Comparison of ENCODE assay signal across 8 mouse cellular contexts in genomic region chr13:36735901-36736618, GRCm38 (mm10). TPM values are rescaled to one million over a fixed set of nuclear protein-coding genes. Genes with fewer than 3 reads are reported as not detected.
A peak's percentile ranks its signal among the peaks of the same experiment; 100 is the strongest.
DNase-seq lines count a peak whose midpoint lies in the region; ATAC-seq lines count a peak whose summit lies in the region.

No protein-coding gene starts in this region.

- H3K27me3 ChIP-seq in embryonic facial prominence, embryonic 11.5 days (ENCODE audit: control insufficient read depth, insufficient read depth, low read length): peaks cover 12% of the 10 kb centered on the region
- peaks cover 33% of the 10 kb centered on the region for H3K27me3 ChIP-seq in limb, embryonic 12.5 days
- H3K27me3 ChIP-seq in neural tube, embryonic 11.5 days (ENCODE audit: control insufficient read depth, insufficient read depth, low read length): peaks cover 38% of the 10 kb centered on the region

- no peaks in the 10 kb centered on the region for H3K9me3 ChIP-seq in embryonic facial prominence, embryonic 11.5 days (replicated peaks; ENCODE audit: control insufficient read depth, low read length)
- H3K9me3 ChIP-seq in limb, embryonic 12.5 days: peaks cover 5% of the 10 kb centered on the region; the same call in 1 of the 2 replicates
- H3K9me3 ChIP-seq in neural tube, embryonic 11.5 days (ENCODE audit: control insufficient read depth, low read length): no peaks in the 10 kb centered on the region

- peak overlapping the region; percentile 76 for H3K4me2 ChIP-seq in embryonic facial prominence, embryonic 11.5 days (ENCODE audit: low read depth, low read length)
- peak overlapping the region; percentile 66 for H3K4me2 ChIP-seq in limb, embryonic 12.5 days
- peak overlapping the region; percentile 80 for H3K4me2 ChIP-seq in neural tube, embryonic 11.5 days (ENCODE audit: low read depth)

- peak; percentile 17 for ATAC-seq in activated CD4-positive, CD25-positive, alpha-beta regulatory T cell, adult 4 months
- peak; percentile 93 for ATAC-seq in embryonic facial prominence, embryonic 11.5 days (replicated peaks; ENCODE audit: insufficient number of reproducible peaks, low FRiP score, low TSS enrichment, low read depth)
- peak; percentile 94 for ATAC-seq in limb, embryonic 12.5 days (ENCODE audit: insufficient number of reproducible peaks, insufficient read depth, low FRiP score, low TSS enrichment, low read depth)
- peak; percentile 91 for ATAC-seq in neural tube, embryonic 11.5 days (ENCODE audit: insufficient read depth, low FRiP score, low TSS enrichment)

- H3K27ac ChIP-seq in embryonic facial prominence, embryonic 11.5 days (replicated peaks; ENCODE audit: low read depth, low read length): no peak overlapping the region
- H3K27ac ChIP-seq in limb, embryonic 12.5 days: peak overlapping the region; percentile 89
- H3K27ac ChIP-seq in neural tube, embryonic 11.5 days (ENCODE audit: low read depth, low read length): peak overlapping the region; percentile 72

- DNase-seq in kidney, postnatal 10 days: peak; percentile 49
- no peak for DNase-seq in kidney, adult 11 months
- peak; percentile 90 for DNase-seq in embryonic facial prominence, embryonic 11.5 days (ENCODE audit: low spot score)
- DNase-seq in heart, postnatal 4 days: peak; percentile 47
- peak; percentile 89 for DNase-seq in neural tube, embryonic 11.5 days (ENCODE audit: low spot score)
- DNase-seq in thymus, postnatal 25 days: peak; percentile 64

- 0% methylated on average over 37 of the region's 39 CpGs for WGBS in embryonic facial prominence, embryonic 11.5 days
- WGBS in limb, embryonic 12.5 days: under 1% methylated on average over 38 of the region's 39 CpGs
- under 1% methylated on average over 30 of the region's 39 CpGs for WGBS in neural tube, embryonic 11.5 days

- H3K4me3 ChIP-seq in embryonic facial prominence, embryonic 11.5 days (ENCODE audit: low read depth, low read length): peak overlapping the region; percentile 40
- peak overlapping the region; percentile 46 for H3K4me3 ChIP-seq in limb, embryonic 12.5 days (replicated peaks)
- peak overlapping the region; percentile 35 for H3K4me3 ChIP-seq in neural tube, embryonic 11.5 days (ENCODE audit: low read depth, low read length)

- H3K9ac ChIP-seq in embryonic facial prominence, embryonic 11.5 days (replicated peaks; ENCODE audit: low read length): peak overlapping the region; percentile 60
- peak overlapping the region; percentile 57 for H3K9ac ChIP-seq in limb, embryonic 12.5 days (replicated peaks)
- peak overlapping the region; percentile 48 for H3K9ac ChIP-seq in neural tube, embryonic 11.5 days (ENCODE audit: low read length)

- H3K4me1 ChIP-seq in embryonic facial prominence, embryonic 11.5 days (ENCODE audit: control insufficient read depth, insufficient read depth, low read length): peaks cover 4% of the 10 kb centered on the region; the same call in 1 of the 2 replicates
- peaks cover 33% of the 10 kb centered on the region for H3K4me1 ChIP-seq in limb, embryonic 12.5 days (replicated peaks)
- peaks cover 9% of the 10 kb centered on the region; the same call in 1 of the 2 replicates for H3K4me1 ChIP-seq in neural tube, embryonic 11.5 days (ENCODE audit: control insufficient read depth, insufficient read depth, low read length)

- no peaks in the 10 kb centered on the region for H3K36me3 ChIP-seq in embryonic facial prominence, embryonic 11.5 days (replicated peaks; ENCODE audit: control insufficient read depth, insufficient read depth, low read depth, low read length)
- no peaks in the 10 kb centered on the region for H3K36me3 ChIP-seq in limb, embryonic 12.5 days
- H3K36me3 ChIP-seq in neural tube, embryonic 11.5 days (ENCODE audit: control insufficient read depth, insufficient read depth, low read length): no peaks in the 10 kb centered on the region

RNA-seq across cellular contexts. Expression of gene Nrn1, which starts 1.1 kb away (rescaled TPM):
- 10 to 100 TPM; 21.6 to 35.2 TPM for polyA plus RNA-seq in activated CD4-positive, CD25-positive, alpha-beta regulatory T cell, adult 4 months (2017; shearing (Covaris generic))
- polyA plus RNA-seq in embryonic facial prominence, embryonic 11.5 days (2014; fragmentation: Nextera tagmentation; extraction: Ambion mirVana): 11.5 and 13.0 TPM in 2 replicates
- 1 to 10 TPM; 1.4 to 1.5 TPM for total RNA-seq in heart, postnatal 4 days (2021)
- polyA plus RNA-seq in limb, embryonic 12.5 days (2016; fragmentation: Nextera tagmentation; extraction: Ambion mirVana): 2.9 and 3.4 TPM in 2 replicates
- 27.3 and 27.5 TPM in 2 replicates for polyA plus RNA-seq in neural tube, embryonic 11.5 days (2014; fragmentation: Nextera tagmentation; extraction: Ambion mirVana)

Comparison
In these comparisons a context has a peak if more than half of its experiments do, and no peak if none do; other contexts are left out.
1. ATAC-seq: peak in every context shown above with its lines; median percentile 94 in limb, embryonic 12.5 days; 93 in embryonic facial prominence, embryonic 11.5 days; 91 in neural tube, embryonic 11.5 days; 17 in activated CD4-positive, CD25-positive, alpha-beta regulatory T cell, adult 4 months.